Mouse (Mus musculus) mouse trophoblast stem cell (cell line): ENCODE data around the gene AA986860.

Experiments
- in situ Hi-C, 2 experiments: fragments of 300-500 bp; cut with MseI, MboI; formaldehyde crosslinking; loops; 2 replicates in 1 of 2; 3 replicates in 1 of 2; pipeline ENCODE4 v1.15.1; 2025

AA986860 gene

DNA sequence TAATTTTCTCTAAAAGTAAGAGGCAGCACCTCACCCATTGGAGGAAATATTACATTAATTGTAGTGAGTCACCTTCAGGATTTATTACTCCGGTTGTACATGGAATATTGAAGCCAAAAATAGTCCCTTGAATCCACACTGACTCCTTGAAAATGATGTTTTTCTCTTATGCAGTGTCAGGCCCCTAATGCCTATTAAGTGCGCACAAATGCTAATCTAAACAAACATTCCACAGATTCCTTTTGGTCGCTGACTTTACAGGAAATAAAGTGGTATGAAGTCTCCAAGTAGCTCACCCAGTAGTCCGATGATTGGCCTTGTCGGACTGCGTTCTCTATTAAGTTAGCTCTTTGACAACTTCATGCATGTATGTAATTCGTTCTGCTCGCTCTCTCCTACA lies 3.1 kb downstream of the AA986860 start:
- in situ Hi-C loops = no loop called here

DNA sequence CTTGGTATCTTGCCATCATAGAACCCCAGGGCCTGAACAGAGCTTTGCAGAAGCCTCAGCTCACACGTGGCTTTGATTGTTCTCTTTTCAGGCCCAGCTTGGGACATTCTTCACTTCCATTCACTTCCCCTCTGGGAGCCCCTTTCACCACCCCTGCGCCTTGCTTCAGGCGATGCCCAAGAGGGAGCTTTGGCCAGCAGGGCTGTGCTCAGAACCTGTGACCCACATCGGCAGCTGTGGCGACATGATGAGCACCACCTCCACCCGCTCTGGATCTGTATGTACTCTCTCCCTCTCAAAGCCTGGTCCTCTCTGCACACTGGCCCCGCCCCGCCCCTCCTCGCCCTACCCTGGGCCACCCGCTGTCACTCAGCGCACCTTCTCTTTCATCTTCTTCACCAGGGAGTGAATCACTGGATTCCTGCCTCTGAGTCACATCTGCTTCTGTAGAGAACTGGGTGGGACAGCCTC lies 5.7 kb downstream of the AA986860 start:
- in situ Hi-C loops = no loop called here

DNA sequence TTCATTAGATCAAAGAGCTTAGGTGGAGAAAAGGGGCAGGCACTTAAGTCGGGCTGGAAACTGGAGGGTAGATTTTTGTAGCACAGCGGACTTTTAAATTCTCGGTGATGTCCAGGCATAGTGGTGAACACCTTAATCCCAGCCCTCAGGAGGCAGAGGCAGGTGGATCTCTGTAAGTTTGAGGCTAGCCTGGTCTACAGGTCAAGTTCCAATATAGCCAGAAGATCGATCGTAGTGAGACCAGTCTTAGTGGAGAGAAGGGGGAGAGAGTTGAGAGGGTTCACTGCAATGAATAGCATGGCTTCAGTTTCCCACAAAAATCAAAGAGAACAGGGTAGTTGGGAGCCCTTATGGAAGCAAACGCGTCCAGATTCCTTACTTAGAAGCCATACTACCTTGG lies 6.1 kb downstream of the AA986860 start:
- in situ Hi-C loops = no loop called here

DNA sequence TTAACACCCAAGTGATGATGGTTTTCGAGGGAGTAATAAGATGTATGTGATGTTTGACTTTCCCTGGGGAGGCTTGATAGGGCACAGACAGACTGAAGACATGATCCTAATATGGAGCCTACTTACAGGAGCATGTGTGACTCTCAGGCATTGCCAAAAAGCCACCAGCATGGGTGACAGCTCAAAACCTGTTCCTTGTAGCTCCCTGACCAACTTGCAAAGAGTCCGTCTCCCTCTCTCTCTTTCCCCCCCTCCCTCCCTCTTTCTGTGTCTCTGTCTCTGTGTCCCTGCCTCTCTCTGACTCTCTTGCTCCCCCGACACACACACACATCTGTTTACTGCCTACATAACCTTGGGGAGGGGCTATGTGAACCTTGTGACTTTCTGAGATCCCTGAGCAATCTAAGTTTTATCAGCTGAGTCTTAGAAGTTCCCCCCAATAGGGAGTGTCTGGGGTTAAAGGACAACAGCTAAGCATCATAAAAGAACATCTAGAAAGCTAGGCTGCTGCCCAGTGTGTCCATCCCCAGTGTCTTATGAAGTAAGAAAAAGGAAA lies 6.9 kb downstream of the AA986860 start:
- in situ Hi-C loops = no loop called here

DNA sequence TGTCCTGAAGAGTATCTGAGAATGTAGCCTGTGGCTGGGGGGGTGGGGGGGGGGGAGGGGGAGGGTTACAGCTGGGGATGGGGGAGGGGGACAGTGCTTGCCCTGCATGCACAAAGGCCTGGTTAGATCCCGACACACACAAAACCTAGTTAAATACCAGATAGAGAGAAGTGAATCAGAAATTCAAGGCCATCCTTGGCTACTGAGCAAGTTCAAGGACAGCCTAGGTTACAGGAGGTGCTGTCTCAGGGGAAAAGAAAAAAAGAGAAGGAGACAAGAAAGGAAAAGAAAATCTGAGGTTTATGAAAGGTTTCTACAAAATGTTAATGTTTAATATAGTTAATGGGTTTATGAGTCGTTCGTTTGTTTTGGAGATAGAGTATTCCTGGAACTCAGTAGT lies 7.9 kb downstream of the AA986860 start:
- in situ Hi-C loops = no loop called here

DNA sequence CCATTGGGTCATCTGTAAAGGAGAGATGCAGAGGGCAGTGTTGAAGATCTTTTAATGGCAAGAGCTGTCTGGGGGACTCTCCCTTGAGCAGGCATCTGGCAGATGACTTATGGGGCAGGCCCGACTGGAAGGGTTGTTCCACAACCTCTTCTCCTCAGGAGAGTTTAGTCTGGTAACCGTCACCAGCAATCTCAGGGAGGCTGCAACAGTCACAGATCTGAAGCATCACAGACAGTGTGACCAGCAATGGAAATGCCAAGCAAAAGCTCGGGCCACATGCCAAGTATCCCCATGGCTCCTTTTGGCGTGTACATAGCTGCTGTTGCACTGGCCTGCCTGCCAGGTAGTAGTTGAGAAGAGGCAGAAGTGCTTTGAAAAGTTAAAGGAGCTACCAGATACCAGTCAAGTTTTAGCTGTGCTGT lies 8.5 kb downstream of the AA986860 start:
- in situ Hi-C loops = no loop called here

DNA sequence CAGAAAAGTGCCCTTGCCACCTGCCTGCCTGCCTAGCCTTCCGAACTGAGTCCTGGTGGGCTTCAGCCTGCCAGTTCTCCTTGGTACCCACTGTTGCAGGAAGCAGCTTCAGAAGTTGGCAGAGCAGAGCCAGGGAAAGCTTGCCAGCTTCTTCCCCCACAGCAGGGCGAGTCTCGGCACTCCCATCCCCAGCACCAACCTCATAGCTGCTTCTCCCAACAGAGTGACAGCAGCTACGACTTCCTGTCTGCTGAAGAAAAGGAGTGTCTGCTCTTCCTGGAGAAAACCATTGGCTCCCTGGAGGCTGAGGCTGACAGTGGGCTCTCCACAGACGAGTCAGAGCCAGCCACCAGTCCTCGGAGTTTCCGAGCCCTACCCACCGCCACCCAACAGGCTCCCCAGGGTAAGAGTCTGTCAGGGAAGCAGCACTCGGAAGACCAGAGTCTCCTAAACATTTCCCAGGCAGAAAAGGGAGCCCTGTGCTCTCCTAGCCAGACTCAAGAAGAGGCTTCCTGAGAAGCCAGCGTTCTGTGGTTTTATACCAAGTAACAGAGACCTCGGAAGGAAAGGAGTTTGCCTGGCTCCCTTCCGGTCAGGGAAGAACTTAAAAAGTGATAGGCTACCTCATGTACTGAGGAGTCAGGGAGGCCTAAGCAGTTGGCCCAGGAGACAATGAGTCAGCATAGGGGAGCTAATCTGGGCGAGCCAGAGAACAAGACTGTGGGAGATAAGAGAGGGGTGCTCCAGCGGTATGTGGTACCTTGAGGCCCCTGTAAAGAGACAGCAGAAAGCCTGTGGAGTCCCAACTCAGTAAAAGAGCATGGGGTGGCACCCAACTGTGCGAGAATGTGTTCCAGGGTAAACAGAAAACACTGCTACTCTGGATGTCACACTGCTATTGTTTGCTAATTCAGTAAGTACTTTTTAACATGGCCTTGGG lies 9.3 kb downstream of the AA986860 start:
- in situ Hi-C loops = no loop called here

DNA sequence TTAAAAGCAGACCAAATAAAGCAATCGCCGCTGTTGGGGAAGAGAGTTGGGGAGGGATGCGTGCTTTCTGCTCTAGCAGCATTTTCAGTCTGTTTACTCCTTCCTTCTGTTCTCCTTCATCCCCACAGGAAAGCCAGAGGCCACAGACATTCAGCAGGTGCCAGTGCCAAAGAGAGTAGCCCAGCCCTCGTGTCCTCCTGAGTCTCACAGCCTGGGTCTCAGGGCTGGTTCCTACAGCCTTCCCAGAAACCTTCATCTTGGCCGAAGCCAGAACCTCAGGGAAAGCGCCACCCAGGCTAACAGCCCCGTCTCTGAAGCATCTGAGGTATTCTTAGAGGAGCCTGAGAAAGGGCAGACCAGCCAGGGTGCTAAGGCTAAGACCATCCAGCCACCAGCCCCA lies 10.4 kb downstream of the AA986860 start:
- in situ Hi-C loops = no loop called here

DNA sequence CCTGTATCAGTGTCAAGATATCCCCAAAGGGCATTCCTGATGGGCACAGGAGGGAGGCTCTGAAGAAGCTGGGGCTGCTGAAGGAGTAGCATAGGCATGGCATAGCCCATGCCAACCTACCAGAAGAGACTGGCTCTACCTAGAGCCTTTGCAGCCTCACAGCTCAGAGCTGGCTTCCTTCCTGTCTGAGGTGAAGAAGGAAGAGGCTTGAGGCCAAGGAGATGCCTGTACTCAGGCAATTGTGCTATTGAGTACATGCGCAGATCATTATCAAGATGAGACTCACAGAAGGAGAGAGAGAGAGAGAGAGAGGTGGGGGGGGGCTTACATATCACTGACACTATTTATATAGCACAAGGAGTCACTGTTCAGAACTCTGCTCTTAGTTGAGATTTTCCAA lies 12.0 kb downstream of the AA986860 start:
- in situ Hi-C loops = no loop called here

DNA sequence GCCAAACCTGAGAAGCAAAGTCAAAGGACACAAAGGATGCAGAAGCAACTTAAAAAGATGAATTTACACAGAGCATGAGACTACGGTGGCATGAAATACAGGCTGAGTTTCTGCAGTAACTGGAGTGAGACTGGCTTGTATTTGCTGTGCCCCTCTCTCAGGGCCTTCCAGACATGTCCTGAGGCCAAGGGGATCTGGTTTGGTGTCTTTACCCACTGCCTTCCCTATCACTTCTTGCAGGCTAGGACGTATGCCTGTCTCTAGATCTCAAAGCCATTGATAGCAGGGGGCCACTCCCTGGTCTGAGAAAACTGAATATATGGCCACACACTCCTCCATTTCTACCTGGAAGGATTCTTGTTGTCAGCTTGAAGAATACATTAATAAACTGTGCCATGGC lies 12.4 kb downstream of the AA986860 start:
- in situ Hi-C loops = no loop called here

DNA sequence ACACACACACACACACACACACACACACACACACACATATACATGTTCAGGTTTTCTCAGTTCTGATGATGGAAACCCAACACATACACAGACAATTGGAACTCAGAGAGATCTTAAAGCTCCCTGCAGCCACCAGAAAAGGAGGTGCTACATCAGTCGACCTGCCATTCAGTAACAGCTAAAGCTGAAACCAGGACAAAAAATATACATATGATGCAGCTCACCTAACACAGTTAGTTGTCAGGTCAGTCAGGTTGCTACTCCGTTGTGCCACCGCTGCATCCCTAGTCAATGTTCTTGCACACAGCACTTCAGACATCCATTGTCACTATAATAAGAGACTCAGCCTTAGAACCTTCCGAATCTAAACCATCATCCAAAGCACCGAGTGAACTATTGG lies 13.2 kb downstream of the AA986860 start:
- in situ Hi-C loops = no loop called here

DNA sequence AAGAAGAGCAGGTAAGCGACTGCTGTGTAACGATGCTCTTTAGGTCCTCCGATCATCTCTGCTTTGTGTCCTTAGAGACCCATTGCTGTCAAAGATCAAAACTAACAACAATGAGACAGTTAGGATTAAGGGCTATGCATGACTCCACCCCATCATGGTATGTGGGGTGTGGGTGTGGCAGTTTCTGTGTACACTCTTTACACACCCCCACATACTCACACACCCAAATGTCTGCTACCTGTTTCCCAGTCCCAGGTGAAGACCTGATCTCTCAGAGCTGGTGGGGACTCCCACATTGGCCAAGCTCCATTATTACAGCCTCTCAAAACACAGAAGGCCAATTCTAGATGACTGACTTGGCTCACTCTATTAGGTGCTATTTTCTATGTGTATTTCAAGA lies 13.8 kb downstream of the AA986860 start:
- in situ Hi-C loops = no loop called here

DNA sequence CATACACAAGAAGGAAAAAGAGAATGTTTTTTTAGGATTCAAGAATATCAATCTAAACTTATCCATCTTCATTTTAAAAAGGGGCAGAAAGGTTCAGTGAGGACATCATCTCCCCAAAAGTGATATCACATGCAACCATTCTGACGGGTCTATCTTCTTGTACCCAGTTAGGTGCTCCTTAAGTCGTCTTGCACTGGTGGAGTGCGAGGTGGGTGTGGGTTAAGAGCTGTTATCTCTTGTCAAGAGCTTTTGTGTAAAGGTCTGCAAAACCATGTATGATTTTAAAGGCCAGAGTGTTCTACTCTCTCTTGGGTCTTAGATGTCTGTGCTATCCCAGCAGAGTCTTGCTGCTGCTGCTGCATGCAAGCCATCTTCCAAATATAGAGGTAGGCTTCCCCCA lies 15.0 kb downstream of the AA986860 start:
- in situ Hi-C loops = no loop called here

DNA sequence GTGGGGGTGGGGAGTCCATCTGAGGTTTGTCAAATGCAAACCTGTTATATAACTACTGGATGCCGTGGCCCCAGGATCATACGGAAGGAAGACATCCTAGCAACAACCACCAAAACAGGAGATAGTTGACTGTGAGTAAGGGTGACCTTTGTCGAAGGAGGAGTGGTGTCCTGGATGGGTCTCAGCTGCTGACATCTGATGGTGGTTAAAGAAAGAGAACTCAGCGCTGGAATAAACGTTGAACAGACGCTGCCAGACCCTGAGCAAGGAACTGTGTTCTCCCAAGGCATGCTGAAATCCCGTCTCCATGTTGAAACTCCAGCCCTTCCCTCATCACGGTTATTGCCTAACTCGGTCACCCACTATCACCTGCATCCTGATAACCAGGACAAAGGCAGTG lies 27.9 kb downstream of the AA986860 start:
- in situ Hi-C loops = no loop called here

DNA sequence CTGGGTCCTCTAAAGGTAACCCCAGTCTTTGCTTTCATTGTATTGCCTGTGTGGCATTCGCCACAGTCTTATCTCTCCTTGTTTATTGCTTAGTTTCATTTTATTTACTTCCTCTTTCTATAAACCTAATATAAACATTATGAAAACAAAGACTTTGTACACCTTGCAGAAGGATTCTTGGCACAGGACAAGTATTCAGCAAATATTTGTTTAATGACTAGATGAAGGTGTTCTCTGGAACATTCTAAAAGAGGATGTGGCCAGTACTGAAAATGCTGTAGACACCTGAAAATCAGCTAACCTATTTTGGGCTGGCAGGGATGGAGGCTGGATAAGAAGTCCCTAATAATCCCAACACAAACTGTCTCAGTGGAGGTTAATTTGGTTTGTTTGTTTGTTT lies 29.8 kb downstream of the AA986860 start:
- in situ Hi-C loops = no loop called here

DNA sequence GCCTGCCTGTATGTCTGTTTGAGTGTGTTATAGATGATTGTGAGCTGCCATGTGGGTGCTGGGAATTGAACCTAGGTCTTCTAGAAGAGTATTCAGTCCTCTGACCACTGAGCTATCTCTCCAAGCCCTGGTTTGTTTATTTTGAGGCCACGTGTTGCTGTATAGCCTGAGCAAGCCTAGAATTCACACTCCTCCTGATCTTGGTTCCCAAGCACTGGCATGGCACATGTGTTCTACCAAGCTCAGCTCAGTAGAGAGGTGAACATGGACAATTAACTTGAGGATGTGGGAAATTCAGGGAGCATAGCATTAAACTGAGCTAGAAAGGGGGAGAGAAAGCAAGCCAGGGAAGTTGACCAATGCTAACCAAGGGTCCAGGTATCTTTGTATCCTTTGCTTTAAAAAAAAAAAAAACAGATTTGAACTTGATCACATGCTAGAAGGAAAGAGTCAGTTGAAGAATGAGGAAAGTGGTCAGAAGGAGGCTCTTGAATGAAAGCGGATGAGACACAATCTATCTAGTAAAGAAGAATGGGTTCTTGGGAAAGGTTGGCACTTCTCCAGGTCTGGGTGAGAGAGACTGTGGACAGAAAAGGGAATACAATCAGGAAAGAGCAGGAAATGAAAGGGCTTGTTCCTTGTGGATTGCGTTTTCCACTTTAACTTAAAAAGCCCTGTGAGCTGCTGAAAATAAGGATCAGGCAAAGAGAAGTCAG lies 30.4 kb downstream of the AA986860 start:
- in situ Hi-C loops = no loop called here

DNA sequence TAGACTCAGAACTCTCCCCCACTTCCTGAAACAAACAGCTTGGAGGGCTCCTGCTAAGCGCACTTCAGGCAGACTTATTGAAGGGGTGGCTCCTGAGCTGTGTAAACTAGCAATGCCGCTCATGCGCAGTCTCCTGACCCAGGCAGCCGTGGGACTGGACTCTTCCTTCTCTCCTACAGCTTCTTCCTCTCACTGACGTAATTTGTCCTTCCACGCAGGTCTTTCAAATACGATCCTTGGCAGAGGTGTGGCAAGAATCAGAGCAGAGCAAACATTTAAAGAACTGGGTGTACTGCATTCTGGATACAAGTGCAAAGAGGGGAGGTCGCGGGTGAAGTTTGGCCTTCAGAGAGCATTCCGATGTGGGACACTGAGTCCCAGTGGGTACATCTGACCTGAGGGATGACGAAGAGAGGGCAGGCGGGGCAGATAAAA lies 32.3 kb downstream of the AA986860 start:
- in situ Hi-C loops = no loop called here

DNA sequence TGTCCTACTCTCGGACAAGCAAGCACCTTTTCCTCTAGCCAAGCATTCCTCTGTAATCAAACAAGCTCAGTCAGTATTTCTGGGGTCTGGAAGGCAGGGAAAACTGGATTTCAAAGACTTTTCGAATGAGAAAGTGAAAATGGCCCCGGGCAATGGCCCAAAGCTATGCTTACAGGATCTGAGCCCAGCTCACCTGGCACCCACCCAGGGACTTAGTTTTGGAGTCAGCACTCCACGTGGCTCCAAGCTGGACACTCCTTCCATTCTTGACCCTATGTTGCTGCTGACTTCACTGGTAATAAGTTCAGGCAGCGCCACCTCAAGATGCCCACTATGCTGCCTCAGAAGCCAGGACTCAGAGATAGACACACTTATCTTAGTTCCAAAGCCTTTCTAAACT lies 35.3 kb downstream of the AA986860 start:
- in situ Hi-C loops = no loop called here

DNA sequence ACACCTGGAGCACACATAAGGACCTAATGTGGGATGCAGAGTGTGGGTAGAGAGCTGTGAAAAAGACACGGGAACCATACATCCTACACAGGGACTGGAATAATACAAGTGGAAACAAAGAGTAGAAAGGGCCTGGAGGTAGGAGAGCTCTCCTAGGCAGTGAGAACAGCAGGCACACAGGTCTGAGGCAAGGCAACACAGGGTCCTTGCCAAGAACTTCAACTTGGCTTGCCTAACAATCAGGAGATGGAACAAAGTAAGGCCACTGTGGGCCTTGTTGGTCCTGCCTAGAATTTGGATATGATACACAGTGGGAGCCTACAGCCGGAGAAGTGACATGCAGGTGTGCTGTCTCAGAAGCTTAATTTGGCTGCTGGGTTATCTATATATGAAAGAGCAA lies 38.1 kb downstream of the AA986860 start:
- in situ Hi-C loops = loop anchor here in 1 of 2 experiments (10.0 kb wide), 1 partner anchor 75 kb away; no protein-coding TSS in a partner anchor

DNA sequence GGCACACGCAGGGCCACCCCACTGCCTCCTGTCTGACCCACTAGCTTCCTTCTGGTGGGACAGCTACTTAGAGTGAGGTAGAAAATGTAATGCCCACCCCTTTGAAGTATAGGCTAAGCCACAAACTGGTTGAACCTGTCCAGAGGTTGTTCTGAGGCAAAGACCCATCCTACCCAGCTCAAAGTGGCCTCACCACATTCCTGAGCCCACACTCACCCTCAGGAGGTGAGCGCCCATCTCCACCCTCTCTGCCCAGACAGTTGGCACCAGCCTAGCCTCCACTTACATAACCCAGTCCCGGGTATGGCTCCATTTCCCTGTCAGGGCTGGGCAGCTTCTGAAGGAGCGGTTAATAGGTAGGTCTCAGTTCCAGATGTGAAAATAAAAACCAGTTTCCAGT lies 38.7 kb downstream of the AA986860 start:
- in situ Hi-C loops = loop anchor here in 1 of 2 experiments (10.0 kb wide), 1 partner anchor 76 kb away; no protein-coding TSS in a partner anchor

DNA sequence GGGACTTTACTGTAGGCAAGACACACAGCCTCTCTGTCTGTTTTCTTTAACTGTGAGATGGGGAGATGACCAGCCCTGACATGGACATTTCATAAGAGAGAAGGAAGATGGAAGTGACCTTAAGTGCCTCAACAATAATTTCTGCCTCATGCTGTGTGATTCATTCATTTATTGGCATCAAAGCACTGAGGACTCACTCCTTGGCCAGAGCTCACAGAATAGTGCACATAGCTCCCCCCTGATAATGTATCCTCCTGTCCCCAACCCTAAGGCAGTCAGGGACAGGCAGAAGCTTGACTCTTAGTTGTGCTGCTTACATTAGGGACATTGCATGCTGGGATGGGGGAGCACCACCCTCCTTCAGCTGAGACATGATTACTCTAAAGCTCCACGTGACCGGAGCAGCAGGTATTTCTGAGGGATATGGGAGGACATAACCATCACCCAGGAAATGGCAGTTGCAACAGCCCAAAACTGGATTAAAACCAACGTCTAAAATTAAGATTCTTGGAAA lies 39.3 kb downstream of the AA986860 start:
- in situ Hi-C loops = loop anchor here in 1 of 2 experiments (10.0 kb wide), 1 partner anchor 76 kb away; no protein-coding TSS in a partner anchor

DNA sequence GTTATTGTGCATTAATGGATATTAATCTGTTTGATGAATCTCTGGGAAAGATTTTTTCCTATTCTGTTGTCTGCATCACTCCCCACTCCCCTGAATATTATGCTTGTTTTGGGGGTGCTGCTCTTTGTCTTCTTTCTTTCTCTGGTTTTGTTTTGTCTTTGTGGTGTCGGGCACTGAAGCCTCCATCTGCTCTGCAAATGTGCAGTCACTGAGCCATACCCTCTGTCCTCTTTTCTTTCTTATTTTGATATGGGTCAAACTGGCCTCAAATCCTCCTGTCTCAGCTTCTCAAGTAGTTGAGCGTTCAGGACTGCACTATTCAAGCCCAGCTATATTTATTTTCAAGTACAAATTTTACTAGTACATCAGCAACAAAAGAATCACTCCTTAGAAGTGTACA lies 43.5 kb downstream of the AA986860 start:
- in situ Hi-C loops = loop anchor here (5.0 to 10.0 kb wide), 2 partner anchors 80 to 83 kb away; no protein-coding TSS in a partner anchor
